Mouse (Mus musculus) lung, adult 18-20 months (tissue): Measurements from ENCODE around the gene Slc35f6.
A peak's percentile ranks its signal among the peaks of the same experiment; 100 is the strongest.

Source experiments
- DNase-seq, 2 experiments: peaks; one replicate each; pipeline ENCODE4 v3.0.0; 2022; ENCODE audit warnings: mixed read lengths in 2 of 2

The Slc35f6 gene

DNA sequence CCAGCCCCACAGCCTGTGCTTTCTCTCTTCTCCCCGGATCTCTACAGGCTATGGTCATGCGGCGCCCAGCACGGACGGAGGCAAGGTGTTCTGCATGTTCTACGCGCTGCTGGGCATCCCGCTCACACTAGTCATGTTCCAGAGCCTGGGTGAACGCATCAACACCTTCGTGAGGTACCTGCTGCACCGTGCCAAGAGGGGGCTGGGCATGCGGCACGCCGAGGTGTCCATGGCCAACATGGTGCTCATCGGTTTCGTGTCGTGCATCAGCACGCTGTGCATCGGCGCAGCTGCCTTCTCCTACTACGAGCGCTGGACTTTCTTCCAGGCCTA, 25.9 kb upstream of the Slc35f6 start:
- DNase-seq = no peak

DNA sequence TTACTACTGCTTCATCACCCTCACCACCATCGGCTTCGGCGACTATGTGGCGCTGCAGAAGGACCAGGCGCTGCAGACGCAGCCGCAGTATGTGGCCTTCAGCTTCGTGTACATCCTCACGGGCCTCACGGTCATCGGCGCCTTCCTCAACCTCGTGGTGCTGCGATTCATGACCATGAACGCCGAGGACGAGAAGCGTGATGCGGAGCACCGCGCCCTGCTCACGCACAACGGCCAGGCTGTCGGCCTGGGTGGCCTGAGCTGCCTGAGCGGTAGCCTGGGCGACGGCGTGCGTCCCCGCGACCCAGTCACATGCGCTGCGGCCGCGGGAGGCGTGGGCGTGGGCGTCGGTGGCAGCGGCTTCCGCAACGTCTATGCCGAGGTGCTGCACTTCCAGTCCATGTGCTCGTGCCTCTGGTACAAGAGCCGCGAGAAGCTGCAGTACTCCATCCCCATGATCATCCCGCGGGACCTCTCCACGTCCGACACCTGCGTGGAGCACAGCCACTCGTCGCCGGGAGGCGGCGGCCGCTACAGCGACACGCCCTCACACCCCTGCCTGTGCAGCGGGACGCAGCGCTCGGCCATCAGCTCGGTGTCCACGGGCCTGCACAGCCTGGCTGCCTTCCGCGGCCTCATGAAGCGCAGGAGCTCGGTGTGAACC, 25.4 kb upstream of the Slc35f6 start:
- DNase-seq = peak; percentile 50 to 52

DNA sequence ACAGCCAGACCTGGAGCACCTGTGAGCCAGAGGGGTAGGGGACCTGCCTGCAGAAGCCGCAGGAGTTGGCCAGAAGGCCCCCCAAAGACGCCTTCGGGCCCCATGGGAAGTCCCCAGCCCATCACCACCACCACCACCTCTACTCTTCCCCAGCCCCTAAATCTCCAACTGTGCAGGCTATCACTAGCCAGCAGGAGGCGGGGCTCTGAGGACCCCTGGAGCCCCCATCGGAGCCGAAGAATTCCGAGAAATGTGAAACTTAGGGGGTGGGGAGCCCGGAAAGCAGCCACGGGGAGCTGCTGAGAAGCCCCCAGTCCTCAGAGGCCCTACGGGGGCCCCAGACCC, 24.9 kb upstream of the Slc35f6 start:
- DNase-seq = no peak

DNA sequence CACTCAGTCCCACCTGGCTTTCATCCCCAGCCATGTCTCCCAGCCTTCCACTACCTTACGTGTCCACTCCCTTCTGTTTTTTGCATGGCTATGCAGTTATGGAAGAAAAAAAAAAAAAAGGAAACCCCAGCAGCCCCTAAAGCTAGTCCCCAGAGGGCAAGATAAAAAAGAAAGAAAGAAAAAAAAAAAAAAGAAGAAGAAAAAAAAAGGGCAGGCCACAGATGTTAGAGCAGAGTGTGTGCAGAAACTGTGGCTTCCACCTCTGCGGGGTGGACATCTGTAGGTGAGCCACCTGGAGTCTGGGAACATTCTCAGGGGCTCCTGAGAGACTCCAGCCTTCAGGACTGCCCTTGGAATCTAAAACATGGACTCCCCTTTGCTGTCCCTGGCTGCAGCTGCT, 24.4 kb upstream of the Slc35f6 start:
- no peak for DNase-seq

DNA sequence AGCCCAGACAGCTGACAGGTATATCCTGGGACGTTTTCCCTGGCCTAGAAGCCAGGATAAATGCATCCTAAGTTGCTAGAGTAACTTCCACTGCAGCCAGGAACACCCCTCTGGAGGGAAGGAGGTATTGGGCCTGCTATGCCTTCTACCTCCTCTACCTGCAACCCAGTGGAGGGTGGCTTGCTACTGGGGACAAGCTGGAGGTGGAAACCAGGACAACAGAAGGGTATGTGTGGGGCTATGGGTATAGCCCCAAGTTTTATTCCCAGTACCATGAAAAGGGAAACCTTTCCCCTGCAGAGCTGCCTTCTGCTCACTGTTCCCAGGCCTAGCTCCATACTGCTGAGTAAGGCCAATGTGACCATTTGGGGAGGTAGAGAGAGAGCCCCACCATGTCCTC, 23.4 kb upstream of the Slc35f6 start:
- no peak for DNase-seq

DNA sequence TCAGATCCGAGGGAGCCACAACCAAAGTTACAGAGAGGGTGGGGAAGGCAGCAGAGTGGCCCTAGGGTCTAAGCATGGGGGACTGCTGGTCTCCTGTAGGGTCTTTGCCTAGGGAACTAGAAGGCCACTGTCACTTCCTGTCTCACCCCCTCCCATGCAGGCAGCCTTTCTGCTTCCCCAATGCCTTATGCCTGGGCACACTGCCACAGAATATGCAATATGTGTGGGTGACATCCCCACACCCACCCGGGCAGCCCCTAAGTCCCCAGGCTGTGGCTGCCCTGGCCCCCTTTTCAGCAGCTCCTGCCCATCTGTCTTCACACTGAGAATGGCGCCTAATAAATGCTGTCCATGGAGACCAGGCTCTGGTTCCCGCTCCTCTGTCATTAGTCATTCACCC, 22.8 kb upstream of the Slc35f6 start:
- DNase-seq = peak in 1 of 2 experiments; percentile 13

DNA sequence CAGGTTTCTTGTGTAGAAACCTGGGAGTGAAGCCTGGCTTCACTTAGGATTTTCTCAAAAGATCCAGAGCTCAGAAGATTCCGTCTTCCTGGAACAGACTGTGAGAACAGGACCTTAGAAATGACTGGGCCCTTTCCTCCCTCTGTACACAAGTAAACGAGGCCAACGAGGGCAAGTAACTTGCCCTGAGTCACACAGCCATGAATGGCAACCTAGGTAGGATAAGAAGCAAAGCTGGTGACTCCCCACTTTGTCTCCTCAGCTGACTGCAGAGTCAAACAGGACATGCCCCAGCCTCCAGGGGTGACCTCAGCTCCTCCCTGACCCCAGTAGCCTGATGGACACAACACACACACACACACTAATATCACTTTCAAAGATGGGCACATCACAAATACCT, 22.4 kb upstream of the Slc35f6 start:
- no peak for DNase-seq

DNA sequence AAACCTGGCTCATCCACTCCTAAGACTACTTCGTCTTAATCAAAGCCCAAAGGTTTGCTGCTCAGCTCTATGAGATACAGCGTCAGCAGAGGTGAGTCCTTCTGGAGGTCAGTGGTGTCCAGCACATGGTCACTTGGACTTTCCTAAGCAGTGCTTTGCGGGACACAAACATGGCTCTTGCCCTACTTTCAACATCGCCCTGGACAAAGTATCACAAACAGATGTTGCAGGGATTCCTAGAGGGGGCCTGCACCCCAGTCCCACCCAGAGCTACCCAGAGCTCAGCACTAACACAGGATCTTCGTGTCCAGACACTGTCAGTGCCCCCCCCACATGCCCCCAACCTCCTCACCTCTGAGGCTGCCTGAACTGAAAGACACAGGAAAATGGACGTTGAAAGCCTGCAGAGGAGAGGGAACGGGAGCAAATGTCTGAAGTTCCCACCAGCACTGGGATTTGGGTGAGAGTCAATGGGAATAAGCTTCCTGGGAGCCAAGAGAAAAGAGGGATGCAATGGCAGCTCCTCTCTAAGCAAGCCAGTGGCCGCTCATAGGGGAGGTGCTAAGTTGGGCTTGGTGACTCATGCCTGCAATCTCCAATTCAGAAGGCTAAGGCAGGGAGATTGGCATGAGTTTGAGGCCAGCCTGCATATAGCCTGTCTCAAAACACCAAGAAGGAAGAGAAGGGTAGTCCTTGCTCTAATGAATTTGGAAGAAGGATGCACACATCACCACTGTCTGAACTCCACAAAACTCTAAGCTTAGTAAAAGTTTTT, 21.2 kb upstream of the Slc35f6 start:
- DNase-seq = no peak

DNA sequence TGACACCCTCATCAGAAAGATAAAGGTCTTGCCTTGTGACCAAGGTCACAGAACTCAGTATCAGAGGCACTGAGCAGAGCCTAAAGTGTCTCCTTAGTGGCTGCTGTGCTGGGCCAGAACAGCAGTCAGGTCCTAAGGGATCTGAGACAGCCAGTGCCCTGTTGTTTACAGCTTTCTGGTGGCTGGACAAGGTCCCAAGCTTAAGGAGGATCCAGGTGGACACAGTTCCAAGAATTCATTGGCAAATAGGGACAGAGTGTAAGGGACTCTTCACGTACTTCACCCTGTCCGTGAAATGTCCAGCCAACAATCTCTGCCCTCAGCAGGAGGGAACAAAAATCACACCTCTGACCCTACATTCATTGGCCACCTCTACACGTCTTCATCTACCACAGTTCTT, 19.2 kb upstream of the Slc35f6 start:
- DNase-seq = no peak

DNA sequence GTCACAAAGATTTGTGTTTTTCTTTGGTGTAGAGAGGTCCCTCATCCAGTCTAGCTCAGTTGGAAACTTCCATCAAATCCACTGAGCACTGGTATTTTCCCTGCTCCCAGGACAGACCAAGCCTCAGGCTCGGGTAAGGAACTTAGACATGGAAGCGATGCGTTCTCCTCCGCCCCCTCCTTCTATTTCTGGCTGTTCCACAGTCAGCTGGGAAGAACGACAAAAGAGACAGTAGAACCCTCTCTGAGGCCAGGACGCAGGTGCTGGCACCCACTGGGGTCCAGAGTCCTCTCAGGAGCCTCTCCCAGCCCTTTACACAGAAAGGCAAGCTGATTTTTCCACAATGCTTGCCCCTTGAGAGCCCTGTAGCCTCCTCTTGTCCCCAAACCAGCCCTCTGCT, 17.3 kb upstream of the Slc35f6 start:
- no peak for DNase-seq

DNA sequence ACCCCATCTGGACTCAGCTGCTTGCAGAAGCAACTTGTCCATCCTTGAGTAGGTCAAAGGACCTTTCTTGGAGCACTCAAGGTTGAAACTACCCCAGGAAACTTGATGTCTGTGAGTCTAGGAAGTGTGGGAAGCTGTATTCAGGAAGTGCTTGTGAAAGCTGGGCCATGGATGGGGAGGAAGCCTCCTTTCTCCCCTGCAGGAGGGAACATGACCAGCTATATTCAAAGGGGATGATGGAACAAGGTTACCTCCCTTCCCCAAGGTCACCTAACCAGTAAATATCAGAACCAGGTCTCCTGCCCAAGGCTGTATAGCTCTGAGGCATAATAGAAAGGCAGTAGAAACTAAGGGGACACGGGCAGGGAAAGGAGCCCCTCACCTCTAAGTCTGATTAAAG, 15.6 kb upstream of the Slc35f6 start:
- DNase-seq = no peak

DNA sequence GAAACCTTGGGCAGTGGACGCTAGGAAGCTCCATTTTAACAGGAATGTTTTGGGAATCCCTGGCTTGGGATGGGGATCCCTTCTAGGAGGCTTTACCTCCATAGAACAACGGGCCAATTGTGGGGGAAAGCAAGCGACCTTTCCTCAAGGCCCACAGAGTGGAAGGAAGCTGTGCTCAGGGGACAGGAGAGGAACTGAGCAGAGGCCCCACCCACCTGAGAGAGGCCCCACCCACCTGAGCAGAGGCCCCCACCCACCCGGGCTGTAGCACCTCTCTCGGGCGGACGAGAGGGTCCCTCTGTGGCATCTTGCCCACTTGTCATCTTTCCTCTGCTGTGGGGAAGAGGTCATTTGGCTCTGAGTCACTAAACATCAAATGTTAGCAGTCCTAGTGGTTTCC, 10.7 kb upstream of the Slc35f6 start:
- no peak for DNase-seq

DNA sequence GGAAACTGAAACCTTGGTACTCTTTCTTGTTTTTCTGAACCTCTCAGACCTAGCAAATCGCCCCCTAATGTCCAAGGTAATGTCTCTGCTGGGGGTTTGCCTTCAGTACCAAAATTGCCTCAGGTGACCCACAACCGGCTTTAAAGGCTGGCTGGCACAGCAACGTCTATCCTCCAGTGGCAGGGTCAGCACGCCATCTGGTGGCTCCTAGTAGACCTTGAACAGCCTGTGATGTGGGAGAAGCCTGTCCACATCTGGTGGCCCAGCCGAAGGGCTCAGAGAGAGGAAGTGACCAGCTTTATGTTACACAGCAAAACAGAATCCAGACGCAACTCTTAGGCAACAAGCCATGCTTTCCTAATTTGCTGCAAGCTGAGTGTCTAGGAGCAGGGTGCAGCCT, 9.7 kb upstream of the Slc35f6 start:
- peak; percentile 79 to 82 for DNase-seq

DNA sequence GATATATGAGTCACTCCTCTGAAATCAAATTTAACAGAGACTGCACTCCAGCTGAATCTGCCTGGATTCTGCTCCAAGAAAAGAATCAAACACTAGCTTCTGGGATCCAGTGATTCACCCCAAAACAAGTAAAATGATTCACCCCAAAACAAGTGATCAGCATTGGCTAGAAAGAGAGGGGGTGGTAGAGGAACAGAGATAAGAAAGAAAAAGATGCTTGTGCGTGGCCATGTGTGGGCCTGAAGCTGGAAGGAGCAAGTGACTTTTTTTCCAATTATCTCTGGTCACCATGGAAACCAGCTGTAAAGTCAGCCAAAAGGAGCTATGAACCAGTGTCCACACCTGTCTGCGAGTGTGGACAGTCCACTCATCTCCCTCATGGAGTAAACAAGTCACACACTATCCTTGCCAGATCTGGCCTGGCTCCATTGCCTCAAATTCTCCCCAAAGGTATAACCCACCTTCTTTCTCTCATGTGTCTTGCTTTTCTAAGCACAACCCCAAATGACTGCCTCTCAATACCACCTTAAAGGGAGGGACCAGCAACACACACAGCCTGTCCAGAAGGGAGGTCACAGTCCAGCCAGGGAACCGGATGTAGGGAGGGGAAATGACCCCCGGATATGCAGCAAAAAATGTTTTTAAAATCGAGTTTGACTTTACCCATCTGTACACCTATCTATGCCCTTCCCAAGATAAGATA, 4.1 kb upstream of the Slc35f6 start:
- DNase-seq = peak in 1 of 2 experiments; percentile 21

DNA sequence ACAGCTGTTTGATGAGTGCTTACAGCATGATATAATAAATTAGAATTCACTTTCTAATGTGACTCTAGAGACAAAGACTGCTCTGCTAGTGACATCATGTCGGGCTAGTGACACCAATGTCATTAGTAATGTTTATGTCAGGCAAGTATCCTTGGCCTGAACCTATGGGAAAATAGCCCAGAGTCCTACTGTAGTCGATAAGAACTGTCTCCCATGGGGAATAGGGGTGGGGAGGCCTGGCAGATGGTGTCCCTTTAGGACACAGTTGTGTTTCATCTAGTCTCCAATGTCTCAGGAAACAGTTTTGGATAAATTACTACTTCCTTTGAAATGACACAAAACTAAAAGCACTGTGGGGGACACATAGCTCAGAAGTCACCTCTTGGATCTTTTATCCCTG, 1.7 kb upstream of the Slc35f6 start:
- DNase-seq = no peak

DNA sequence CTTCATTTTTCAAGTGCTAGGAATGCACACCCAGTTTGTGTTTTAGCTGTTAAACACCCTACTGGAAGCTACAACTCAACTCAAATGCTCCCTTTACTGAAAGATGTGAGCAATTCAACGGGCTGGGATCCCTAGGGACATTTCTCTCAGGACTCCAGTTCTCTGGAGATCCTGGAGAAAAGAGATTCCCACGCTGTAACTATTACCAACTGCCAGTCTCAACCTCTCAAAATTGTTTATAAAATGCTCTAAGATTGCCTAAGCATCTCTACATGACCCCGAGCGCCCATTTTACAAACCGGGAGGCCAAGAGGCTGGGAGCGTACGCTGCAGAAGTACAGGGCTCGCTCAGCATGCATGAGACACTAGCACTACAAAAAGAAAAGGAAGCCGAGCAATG, 337 bp upstream of the Slc35f6 start:
- DNase-seq = no peak

DNA sequence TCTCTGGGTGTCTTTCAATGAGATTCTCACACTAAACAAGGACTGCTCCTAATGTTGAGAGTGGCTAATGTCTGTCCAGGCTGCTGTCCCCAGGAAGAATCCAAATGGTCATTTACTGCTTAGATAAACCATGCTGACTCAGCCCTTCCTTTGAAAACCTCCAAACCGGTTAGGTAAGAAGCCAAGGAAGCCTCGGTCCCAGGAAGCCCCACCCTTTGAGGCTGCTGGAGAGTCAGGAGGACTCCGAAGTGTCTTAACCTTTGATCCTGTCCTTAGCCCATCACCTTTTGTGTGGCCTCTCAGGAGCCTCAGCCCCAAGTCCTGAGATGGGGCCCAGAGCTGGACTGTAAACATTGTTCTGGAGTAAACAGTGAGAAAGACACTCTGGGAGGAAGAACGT, 1.8 kb downstream of the Slc35f6 start:
- DNase-seq = no peak

DNA sequence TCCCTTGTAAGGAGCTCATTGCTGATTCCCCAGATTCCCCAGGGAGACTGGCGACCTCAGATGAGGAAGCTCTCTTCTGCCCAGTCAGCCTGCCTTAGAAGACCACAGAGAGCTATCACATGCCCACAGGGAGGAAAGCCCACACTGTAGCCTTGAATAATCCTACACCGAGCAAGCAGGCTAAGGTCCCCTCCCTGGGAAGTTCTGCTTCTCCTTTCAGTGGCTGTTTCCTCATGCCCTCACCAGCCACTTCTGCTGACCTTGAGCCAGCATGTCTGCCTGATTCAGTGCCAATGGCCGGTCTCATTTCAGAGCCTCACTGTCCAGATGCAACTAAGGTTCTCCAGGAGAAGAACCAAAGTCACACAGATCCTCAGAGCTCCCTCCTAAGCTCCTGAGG, 3.0 kb downstream of the Slc35f6 start:
- peak; percentile 38 to 47 for DNase-seq

DNA sequence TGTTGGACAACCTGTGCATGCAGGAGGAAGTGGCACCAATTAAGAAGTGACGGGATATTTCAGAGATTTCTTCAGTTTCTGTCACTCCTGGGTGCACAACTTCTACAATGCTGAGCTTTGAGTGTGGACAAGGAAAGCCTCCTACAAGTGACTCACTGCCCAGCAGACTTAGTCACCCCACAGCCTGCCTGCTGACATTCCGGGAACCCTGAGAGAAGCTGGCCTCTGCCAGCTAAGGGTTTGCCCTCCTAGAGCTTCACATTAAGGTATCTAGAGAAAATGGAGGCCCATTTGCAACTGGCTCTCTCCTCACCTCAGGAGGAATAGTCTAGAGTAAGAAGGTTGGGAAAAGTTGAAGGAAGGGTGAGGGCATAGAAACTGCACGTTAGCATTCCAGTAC, 3.8 kb downstream of the Slc35f6 start:
- DNase-seq = no peak

DNA sequence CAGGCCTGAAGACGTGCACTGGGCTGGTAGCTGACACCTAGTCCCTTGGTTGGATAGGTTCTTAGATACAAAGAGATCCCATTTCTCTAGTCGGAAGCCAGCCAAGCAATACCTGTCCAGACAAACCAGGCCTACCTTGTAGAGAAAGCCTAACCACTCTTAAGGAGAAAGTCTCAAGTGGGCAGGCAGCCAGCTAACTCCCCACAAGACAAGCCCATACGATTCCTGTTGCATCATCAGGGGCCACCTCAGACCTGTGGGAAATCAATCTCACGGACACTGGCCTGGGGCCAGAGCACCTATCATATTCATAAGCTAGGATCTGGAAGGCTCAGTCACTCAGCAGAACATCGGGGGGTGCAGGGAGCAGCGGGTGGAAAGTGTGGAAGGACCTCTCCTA, 5.5 kb downstream of the Slc35f6 start:
- DNase-seq = peak; percentile 44 to 72

DNA sequence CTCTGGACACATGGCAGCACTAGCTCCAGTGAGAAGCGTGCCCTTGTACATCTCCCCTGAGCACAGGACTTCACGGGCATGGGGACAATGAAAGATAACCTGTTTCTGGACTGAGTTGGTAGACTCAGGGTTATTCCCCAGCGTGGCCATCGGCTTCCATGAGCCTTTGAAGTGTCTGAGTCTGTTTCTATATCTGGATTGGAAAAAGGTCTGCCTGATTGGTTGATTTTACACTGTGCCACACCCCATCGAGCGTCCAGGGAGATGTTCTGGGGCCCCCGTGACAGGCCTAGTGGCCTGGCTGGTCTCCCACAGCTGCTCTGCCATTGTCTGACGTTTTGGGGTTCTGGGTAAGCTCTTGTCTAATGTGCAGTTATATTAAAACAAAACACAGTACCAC, 7.3 kb downstream of the Slc35f6 start:
- no peak for DNase-seq

DNA sequence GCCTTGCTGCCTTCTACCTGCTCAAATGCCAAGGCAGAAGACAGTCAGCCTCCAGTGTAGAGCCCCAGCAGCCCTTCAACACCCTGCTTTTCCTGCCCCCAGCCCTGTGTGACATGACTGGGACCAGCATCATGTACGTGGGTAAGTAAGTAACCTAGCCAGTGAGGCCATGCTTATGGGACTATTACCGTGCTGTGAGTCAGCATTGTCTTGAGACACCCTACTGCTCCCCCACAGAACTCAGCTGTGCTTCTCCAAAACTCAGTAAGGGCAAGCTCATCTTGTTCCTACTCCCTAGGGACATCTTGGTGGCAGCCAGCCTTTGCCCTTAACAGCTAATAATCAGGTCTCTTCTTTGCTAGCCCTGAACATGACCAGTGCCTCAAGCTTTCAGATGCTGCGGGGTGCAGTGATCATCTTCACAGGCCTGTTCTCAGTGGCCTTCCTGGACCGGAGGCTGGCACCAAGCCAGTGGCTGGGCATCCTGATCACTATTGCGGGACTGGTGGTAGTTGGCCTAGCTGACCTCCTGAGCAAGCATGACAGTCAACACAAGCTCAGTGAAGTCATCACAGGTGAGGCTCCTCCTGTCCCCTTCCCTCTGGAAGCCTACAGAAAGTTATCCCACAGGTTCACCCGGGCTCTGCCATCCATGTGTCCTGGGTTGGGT, 7.9 kb downstream of the Slc35f6 start:
- no peak for DNase-seq

DNA sequence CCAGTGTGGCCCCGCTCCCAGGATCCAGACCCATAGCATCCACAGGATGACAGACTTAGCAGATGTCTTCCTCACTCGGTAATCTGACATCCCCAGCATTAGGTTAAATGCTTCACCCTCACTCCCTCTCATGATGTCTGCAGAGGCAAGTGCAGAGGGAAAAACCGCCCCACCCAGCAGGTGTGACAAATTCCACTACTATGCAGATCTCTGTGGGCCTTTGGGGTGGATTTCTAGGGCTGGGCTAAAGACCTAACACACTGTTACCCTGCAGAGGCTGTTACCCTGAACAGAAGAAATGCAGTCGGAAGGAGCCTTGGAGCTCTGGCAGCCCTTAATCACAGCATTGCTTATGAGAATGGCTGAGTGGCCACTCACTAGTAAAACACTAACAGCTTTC, 11.3 kb downstream of the Slc35f6 start:
- DNase-seq = no peak

DNA sequence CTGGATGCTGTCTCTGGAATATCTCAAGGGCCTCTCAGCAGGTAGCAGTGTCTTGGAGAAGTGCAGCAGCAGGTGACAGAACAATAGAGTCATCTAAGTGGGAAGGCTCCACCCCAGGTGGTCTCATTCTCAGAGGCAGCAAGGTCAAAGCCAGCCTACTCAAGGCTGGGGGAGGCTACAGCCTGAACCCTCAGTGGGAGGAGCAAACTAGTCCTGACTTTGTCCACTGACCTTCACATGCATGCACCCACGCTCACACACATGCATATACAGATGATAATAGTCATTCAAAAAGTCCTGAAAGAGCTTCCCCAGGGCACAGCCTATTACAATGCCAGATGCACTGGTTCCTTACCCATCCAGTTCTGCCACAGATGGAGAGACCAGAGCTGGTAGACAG, 12.5 kb downstream of the Slc35f6 start:
- DNase-seq = no peak
